Mouse (Mus musculus): ENCODE measurements around the gene Dmrta2.

DNA sequence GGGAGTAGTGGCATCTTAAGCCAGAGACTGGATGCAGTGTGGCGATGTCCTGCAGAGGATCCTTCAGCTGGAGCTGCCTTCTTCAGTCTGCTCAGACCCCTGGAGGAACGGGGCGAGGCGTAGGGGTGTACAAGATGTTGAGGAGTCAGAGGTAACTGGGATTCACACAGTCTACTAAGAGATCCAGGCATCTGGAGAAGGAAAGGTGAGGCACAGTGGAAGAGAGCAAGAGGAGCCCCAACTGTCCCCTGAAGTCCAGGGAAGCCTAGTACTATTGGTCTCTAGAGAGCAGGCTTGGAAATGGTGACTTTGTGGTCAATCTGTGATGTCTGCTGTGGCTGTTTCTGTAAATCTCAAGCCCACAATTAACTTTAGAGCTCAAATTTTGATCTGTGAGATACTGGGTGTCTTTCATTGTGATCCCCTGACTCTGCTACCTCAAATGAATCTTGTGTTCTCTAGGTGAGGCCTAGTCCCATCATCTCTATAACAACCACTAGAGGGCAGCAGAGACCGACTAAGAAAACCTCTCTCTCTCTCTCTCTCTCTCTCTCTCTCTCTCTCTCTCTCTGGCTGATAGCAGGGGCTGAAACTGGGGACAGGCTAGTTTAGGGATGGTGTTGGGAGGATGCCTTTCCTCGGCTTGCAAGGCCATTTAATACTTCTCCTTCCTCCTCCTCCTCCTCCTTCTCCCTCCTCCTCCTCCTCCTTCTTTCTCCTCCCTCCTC lies 50.8 kb downstream of the Dmrta2 start:
- TF ChIP-seq POLR2A (IDR thresholded peaks at IDR 0.05; ENCODE audit: low read depth, low read length) (no peak), CTCF (IDR thresholded peaks at IDR 0.05; ENCODE audit: borderline replicate concordance, insufficient read depth, low read length) (no peak)
